Mouse (Mus musculus) MEL (cell line): Measurements from ENCODE around the gene Col4a2.

Experiments used
- CTCF ChIP-seq, 3 experiments: IDR thresholded peaks in 2 of 3; conservative IDR thresholded peaks in 1 of 3; 2 replicates each; pipeline ENCODE4 v1.5.1; 2011 to 2012; ENCODE audit warnings: low read length in 3 of 3, low read depth in 2 of 3, mild to moderate bottlenecking in 2 of 3, improper control_type of control experiment in 1 of 3, inconsistent platforms in 1 of 3, mixed read lengths in 1 of 3, moderate library complexity in 1 of 3; ENCODE audit not compliant: control insufficient read depth in 1 of 3, insufficient read depth in 1 of 3, poor library complexity in 1 of 3, severe bottlenecking in 1 of 3
- EP300 ChIP-seq, 2 experiments: IDR thresholded peaks; 2 replicates each; pipeline ENCODE4 v1.6.1; 2011; ENCODE audit warnings: improper control_type of control experiment in 2 of 2, low read length in 2 of 2, low read depth in 1 of 2, mild to moderate bottlenecking in 1 of 2
- GABPA ChIP-seq: IDR thresholded peaks from 2 replicates; pipeline ENCODE4 v1.6.1; 2012; ENCODE audit warnings: low read depth, mild to moderate bottlenecking, inconsistent platforms, low read length, improper control_type of control experiment, moderate library complexity
- HCFC1 ChIP-seq: IDR thresholded peaks from 2 replicates; pipeline ENCODE4 v1.6.1; 2012; ENCODE audit warnings: low read depth, mild to moderate bottlenecking, inconsistent platforms, low read length, improper control_type of control experiment, moderate library complexity
- MAX ChIP-seq: IDR thresholded peaks from 2 replicates; pipeline ENCODE4 v1.6.1; 2011; ENCODE audit warnings: low read length, improper control_type of control experiment
- MAZ ChIP-seq: IDR thresholded peaks from 2 replicates; pipeline ENCODE4 v1.6.1; 2012; ENCODE audit warnings: low read depth, mild to moderate bottlenecking, inconsistent platforms, low read length, improper control_type of control experiment
- POLR2A ChIP-seq, 2 experiments: IDR thresholded peaks; 2 replicates each; pipeline ENCODE4 v1.6.1; 2011 to 2012; ENCODE audit warnings: low read length in 2 of 2, mild to moderate bottlenecking in 2 of 2, control low read depth in 1 of 2, improper control_type of control experiment in 1 of 2, low read depth in 1 of 2, moderate library complexity in 1 of 2; ENCODE audit not compliant: control insufficient read depth in 1 of 2, insufficient read depth in 1 of 2, poor library complexity in 1 of 2
- POLR2AphosphoS2 ChIP-seq: IDR thresholded peaks from 2 replicates; pipeline ENCODE4 v1.6.1; 2011; ENCODE audit warnings: low read length, improper control_type of control experiment
- RAD21 ChIP-seq: IDR thresholded peaks from 2 replicates; pipeline ENCODE4 v1.6.1; 2011; ENCODE audit warnings: mild to moderate bottlenecking, low read depth, low read length, improper control_type of control experiment
- SIN3A ChIP-seq: IDR thresholded peaks from 2 replicates; pipeline ENCODE4 v1.6.1; 2012; ENCODE audit warnings: low read length, improper control_type of control experiment, inconsistent platforms
- TCF12 ChIP-seq: IDR thresholded peaks from 2 replicates; pipeline ENCODE4 v1.6.1; 2014; ENCODE audit warnings: low read depth, mild to moderate bottlenecking, inconsistent platforms, low read length, improper control_type of control experiment, moderate library complexity
- USF2 ChIP-seq, 2 experiments: IDR thresholded peaks; 2 replicates each; pipeline ENCODE4 v1.6.1; 2011 to 2012; ENCODE audit warnings: improper control_type of control experiment in 2 of 2, low read length in 2 of 2, borderline replicate concordance in 1 of 2, inconsistent platforms in 1 of 2, low read depth in 1 of 2, mild to moderate bottlenecking in 1 of 2; ENCODE audit not compliant: insufficient read depth in 1 of 2
- ZC3H11A ChIP-seq: IDR thresholded peaks from 2 replicates; pipeline ENCODE4 v1.6.1; 2012; ENCODE audit warnings: low read depth, mild to moderate bottlenecking, inconsistent platforms, low read length, improper control_type of control experiment
- ZMIZ1 ChIP-seq: IDR thresholded peaks from 2 replicates; pipeline ENCODE4 v1.6.1; 2012; ENCODE audit warnings: low read depth, mild to moderate bottlenecking, inconsistent platforms, low read length, improper control_type of control experiment, moderate library complexity

DNA sequence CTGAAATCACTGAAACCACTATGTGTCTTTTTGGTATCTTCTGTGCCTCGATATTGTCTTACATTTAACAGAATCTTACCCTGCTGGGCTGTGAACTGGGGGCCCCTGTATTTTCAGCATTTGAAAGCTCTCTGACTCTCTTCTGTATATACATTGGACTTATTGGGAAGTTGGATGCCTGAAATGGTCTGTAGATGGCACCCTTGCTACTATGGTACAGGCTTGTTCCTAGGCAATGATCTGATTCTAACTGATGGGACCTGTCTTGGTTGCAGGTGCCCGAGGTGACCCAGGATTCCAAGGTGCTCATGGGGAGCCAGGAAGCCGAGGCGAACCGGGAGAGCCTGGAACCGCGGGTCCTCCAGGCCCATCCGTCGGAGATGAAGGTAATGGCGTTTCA, 102.5 kb downstream of the Col4a2 start:
- no peak for TF ChIP-seq HCFC1
- no peak for TF ChIP-seq EP300 (IDR thresholded peaks at IDR 0.05; ENCODE audit: low read depth in 1 of 2, low read length in 2 of 2)
- TF ChIP-seq CTCF (IDR thresholded peaks at IDR 0.05 in 2 of 3, conservative IDR thresholded peaks at IDR 0.05 in 1 of 3; ENCODE audit: control insufficient read depth in 1 of 3, insufficient read depth in 1 of 3, low read depth in 2 of 3, low read length in 3 of 3, poor library complexity in 1 of 3, severe bottlenecking in 1 of 3), result peak in 1 of 3 experiments; percentile 47; a peak in 3 of 6 replicates
- TF ChIP-seq SIN3A, result no peak
- TF ChIP-seq POLR2A (IDR thresholded peaks at IDR 0.05; ENCODE audit: control insufficient read depth in 1 of 2, insufficient read depth in 1 of 2, low read depth in 1 of 2, low read length in 2 of 2, poor library complexity in 1 of 2), result no peak
- TF ChIP-seq POLR2AphosphoS2, result no peak
- TF ChIP-seq ZMIZ1, result no peak
- no peak for TF ChIP-seq MAX
- no peak for TF ChIP-seq TCF12
- TF ChIP-seq USF2 (IDR thresholded peaks at IDR 0.05; ENCODE audit: borderline replicate concordance in 1 of 2, insufficient read depth in 1 of 2, low read depth in 1 of 2, low read length in 2 of 2), result no peak
- no peak for TF ChIP-seq GABPA
- no peak for TF ChIP-seq MAZ
- no peak for TF ChIP-seq ZC3H11A
- TF ChIP-seq RAD21, result peak; percentile 38
